Mouse (Mus musculus) CH12.LX (cell line): ENCODE data around the gene Apobec4.

Source experiments
- CTCF ChIP-seq, 2 experiments: IDR thresholded peaks in 1 of 2; conservative IDR thresholded peaks in 1 of 2; 2 replicates each; pipeline ENCODE4 v1.5.1; 2011 to 2012; ENCODE audit warnings: low read depth in 2 of 2, low read length in 2 of 2, improper control_type of control experiment in 1 of 2, inconsistent platforms in 1 of 2, mild to moderate bottlenecking in 1 of 2, moderate library complexity in 1 of 2
- EP300 ChIP-seq: IDR thresholded peaks from 2 replicates; pipeline ENCODE4 v1.6.1; 2011; ENCODE audit warnings: low read length, improper control_type of control experiment
- MXI1 ChIP-seq: IDR thresholded peaks from 2 replicates; pipeline ENCODE4 v1.6.1; 2011; ENCODE audit warnings: mild to moderate bottlenecking, low read depth, low read length, improper control_type of control experiment
- POLR2A ChIP-seq: IDR thresholded peaks from 2 replicates; pipeline ENCODE4 v1.6.1; 2011; ENCODE audit warnings: low read depth, mild to moderate bottlenecking, improper control_type of control experiment, low read length
- ZC3H11A ChIP-seq: IDR thresholded peaks from 2 replicates; pipeline ENCODE4 v1.6.1; 2012; ENCODE audit warnings: low read depth, mild to moderate bottlenecking, inconsistent platforms, low read length, improper control_type of control experiment

GRCm38 (mm10) chr1:152800633-152801176 is 50.4 kb downstream of the Apobec4 start:
- TF ChIP-seq POLR2A = no peak
- TF ChIP-seq CTCF (conservative IDR thresholded peaks at IDR 0.05 in 1 of 2, IDR thresholded peaks at IDR 0.05 in 1 of 2; ENCODE audit: low read depth in 2 of 2, low read length in 2 of 2) = no peak
- no peak for TF ChIP-seq MXI1
- no peak for TF ChIP-seq EP300
- no peak for TF ChIP-seq ZC3H11A
